ENCODE assay signal across 21 mouse cellular contexts in genomic region chr4:105658581-105658980, GRCm38 (mm10).
DNase-seq lines count a peak whose midpoint lies in the region; ATAC-seq lines count a peak whose summit lies in the region.
"Had no signal": no experiment of that assay in that cellular context is flagged by ENCODE, and none has a peak within 500 bp of the region (broad histone marks: within the 10 kb centered on the region; RNA-seq: fewer than 3 reads in every experiment).

No protein-coding gene starts in this region.

- no peak overlapping the region for H3K9ac ChIP-seq in limb, embryonic 11.5 days (ENCODE audit: low read length)
- H3K9ac ChIP-seq: forebrain, embryonic 13.5 days; liver, embryonic 12.5 days; lung, embryonic 15.5 days had no signal

- 71% methylated on average over 3 of the region's 3 CpGs for WGBS in heart, embryonic 10.5 days
- WGBS in limb, embryonic 11.5 days = 23% methylated on average over 3 of the region's 3 CpGs

- no peaks in the 10 kb centered on the region for H3K9me3 ChIP-seq in heart, embryonic 10.5 days
- no peaks in the 10 kb centered on the region for H3K9me3 ChIP-seq in limb, embryonic 11.5 days (ENCODE audit: control insufficient read depth, low read length)
- H3K9me3 ChIP-seq: forebrain, embryonic 13.5 days; liver, embryonic 12.5 days; lung, embryonic 15.5 days had no signal

- no peaks in the 10 kb centered on the region for H3K27me3 ChIP-seq in heart, embryonic 10.5 days (ENCODE audit: insufficient read depth, poor library complexity, severe bottlenecking)
- H3K27me3 ChIP-seq in limb, embryonic 11.5 days (ENCODE audit: control insufficient read depth, insufficient read depth, low read length) = no peaks in the 10 kb centered on the region
- H3K27me3 ChIP-seq: forebrain, embryonic 13.5 days; liver, embryonic 12.5 days; lung, embryonic 15.5 days had no signal

- H3K36me3 ChIP-seq in heart, embryonic 10.5 days = no peaks in the 10 kb centered on the region
- no peaks in the 10 kb centered on the region for H3K36me3 ChIP-seq in limb, embryonic 11.5 days (ENCODE audit: control insufficient read depth, insufficient read depth, low read length)
- H3K36me3 ChIP-seq: liver, embryonic 12.5 days; lung, embryonic 15.5 days had no signal

- no peak for ATAC-seq in limb, embryonic 11.5 days (ENCODE audit: insufficient number of reproducible peaks, low FRiP score, low TSS enrichment, low read depth)
- ATAC-seq: forebrain, embryonic 13.5 days; inflammation-experienced regulatory T-cells, adult 6 months; liver, embryonic 12.5 days had no signal

- H3K27ac ChIP-seq in heart, embryonic 10.5 days = no peak overlapping the region
- no peak overlapping the region for H3K27ac ChIP-seq in limb, embryonic 11.5 days (replicated peaks; ENCODE audit: low read depth, low read length)
- H3K27ac ChIP-seq: forebrain, embryonic 13.5 days; layer of hippocampus, adult 2 months; liver, embryonic 12.5 days; lung, embryonic 15.5 days; macrophage had no signal

- H3K4me1 ChIP-seq in heart, embryonic 10.5 days = no peaks in the 10 kb centered on the region
- peaks cover 7% of the 10 kb centered on the region for H3K4me1 ChIP-seq in limb, embryonic 11.5 days (ENCODE audit: control insufficient read depth, insufficient read depth, low read length)
- H3K4me1 ChIP-seq: forebrain, embryonic 13.5 days; liver, embryonic 12.5 days had no signal

- no peak overlapping the region for H3K4me2 ChIP-seq in limb, embryonic 11.5 days (ENCODE audit: low read depth, severe bottlenecking)
- H3K4me2 ChIP-seq: forebrain, embryonic 13.5 days; liver, embryonic 12.5 days; lung, embryonic 15.5 days; midbrain, embryonic 11.5 days had no signal

- peak; percentile 96 for DNase-seq in heart, adult 11 months
- DNase-seq in heart, embryonic 10.5 days (ENCODE audit: low spot score) = no peak
- DNase-seq in R1 (ENCODE audit: low read depth, low spot score) = peak; percentile 58
- peak; percentile 74 for DNase-seq in forelimb bud, embryonic 11.5 days (ENCODE audit: low read depth, low spot score)
- peak; percentile 58 for DNase-seq in limb, embryonic 11.5 days (ENCODE audit: low spot score)
- DNase-seq in retina, postnatal 1 day = no peak
- no peak for DNase-seq in frontal cortex, postnatal 14 days (ENCODE audit: low spot score in 2 of 2)
- DNase-seq in layer of hippocampus, adult 9-10 months (ENCODE audit: low spot score) = no peak
- DNase-seq: adrenal gland, postnatal 14 days; cerebellum, adult 9-11 months; kidney, adult 8-10 months; kidney, postnatal 14 days; right cerebral cortex, adult 18-20 months; thymus, postnatal 25 days had no signal

- H3K4me3 ChIP-seq in heart, embryonic 10.5 days = no peak overlapping the region
- H3K4me3 ChIP-seq in limb, embryonic 11.5 days (ENCODE audit: low read depth, low read length) = no peak overlapping the region
- H3K4me3 ChIP-seq: forebrain, embryonic 13.5 days; layer of hippocampus, adult 2 months; liver, embryonic 12.5 days; lung, embryonic 15.5 days had no signal

Comparison
In these comparisons a context has a peak if more than half of its experiments do, and no peak if none do; other contexts are left out.
1. DNase-seq: peak in heart, adult 11 months (single experiment), R1 (single experiment), forelimb bud, embryonic 11.5 days (single experiment) and limb, embryonic 11.5 days (single experiment); none in heart, embryonic 10.5 days (single experiment), retina, postnatal 1 day (single experiment), frontal cortex, postnatal 14 days (0 of 2) and layer of hippocampus, adult 9-10 months (single experiment).